Mouse (Mus musculus) E14TG2a.4 (cell line): ENCODE measurements around the gene Dexi.

ENCODE experiments used
- H3K27me3 ChIP-seq: 2 replicates; pipeline ENCODE4 v1.6.1; 2014; ENCODE audit warnings: low read length, control low read depth; ENCODE audit not compliant: insufficient read depth
- H3K36me3 ChIP-seq: 2 replicates; pipeline ENCODE4 v1.6.1; 2014; ENCODE audit warnings: low read length, control low read depth; ENCODE audit not compliant: insufficient read depth
- H3K4me1 ChIP-seq: replicated peaks from 2 replicates; pipeline ENCODE4 v1.6.1; 2014; ENCODE audit warnings: low read depth, low read length, control low read depth
- H3K4me3 ChIP-seq: replicated peaks from 2 replicates; pipeline ENCODE4 v1.5.1; 2014; ENCODE audit warnings: mild to moderate bottlenecking, low read length
- H3K9me3 ChIP-seq: 2 replicates; pipeline ENCODE4 v1.6.1; 2014; ENCODE audit warnings: low read length, control low read depth
- CTCF ChIP-seq: conservative IDR thresholded peaks from 2 replicates; pipeline ENCODE4 v1.5.1; 2014; ENCODE audit warnings: low read length
- NANOG ChIP-seq: IDR thresholded peaks from 2 replicates; pipeline ENCODE4 v1.6.1; 2014; ENCODE audit warnings: borderline replicate concordance, low read length, mixed read lengths
- POU5F1 ChIP-seq: IDR thresholded peaks from 2 replicates; pipeline ENCODE4 v1.6.1; 2014; ENCODE audit warnings: low read length, borderline replicate concordance

Gene Dexi

GRCm38 (mm10) chr16:10515953-10516572 lies 26.8 kb downstream of the Dexi start:
- Histone ChIP-seq H3K36me3 (no peaks in the 10 kb centered on the region), H3K9me3 (peaks cover 5% of the 10 kb centered on the region), H3K4me3 (no peak overlapping the region), H3K4me1 (peaks cover 13% of the 10 kb centered on the region), H3K27me3 (peaks cover 13% of the 10 kb centered on the region)
- TF ChIP-seq NANOG (no peak), CTCF (no peak), POU5F1 (no peak)

DNA sequence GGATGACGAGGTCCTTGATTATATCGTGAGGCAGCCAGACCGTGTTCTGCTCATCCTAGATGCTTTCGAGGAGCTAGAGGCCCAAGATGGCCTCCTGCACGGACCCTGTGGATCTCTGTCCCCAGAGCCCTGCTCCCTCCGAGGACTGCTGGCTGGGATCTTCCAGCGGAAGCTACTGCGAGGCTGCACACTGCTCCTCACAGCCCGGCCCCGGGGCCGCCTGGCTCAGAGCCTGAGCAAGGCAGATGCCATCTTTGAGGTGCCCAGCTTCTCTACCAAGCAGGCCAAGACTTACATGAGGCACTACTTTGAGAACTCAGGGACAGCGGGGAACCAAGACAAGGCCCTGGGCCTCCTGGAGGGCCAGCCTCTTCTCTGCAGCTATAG lies 31.7 kb downstream of the Dexi start:
- Histone ChIP-seq H3K36me3 (no peaks in the 10 kb centered on the region), H3K4me1 (peaks cover 3% of the 10 kb centered on the region; the same call in 1 of the 2 replicates), H3K9me3 (peaks cover 19% of the 10 kb centered on the region), H3K27me3 (peaks cover 33% of the 10 kb centered on the region), H3K4me3 (no peak overlapping the region)
- TF ChIP-seq POU5F1 (no peak), NANOG (no peak), CTCF (no peak)

- Histone ChIP-seq H3K9me3 (peaks cover 19% of the 10 kb centered on the region), H3K36me3 (no peaks in the 10 kb centered on the region), H3K4me1 (no peaks in the 10 kb centered on the region), H3K4me3 (no peak overlapping the region), H3K27me3 (peaks cover 38% of the 10 kb centered on the region)
- TF ChIP-seq CTCF (no peak), NANOG (no peak), POU5F1 (no peak)
These were observed 32.2 kb downstream of the Dexi start for GRCm38 (mm10) chr16:10510477-10511133.

DNA sequence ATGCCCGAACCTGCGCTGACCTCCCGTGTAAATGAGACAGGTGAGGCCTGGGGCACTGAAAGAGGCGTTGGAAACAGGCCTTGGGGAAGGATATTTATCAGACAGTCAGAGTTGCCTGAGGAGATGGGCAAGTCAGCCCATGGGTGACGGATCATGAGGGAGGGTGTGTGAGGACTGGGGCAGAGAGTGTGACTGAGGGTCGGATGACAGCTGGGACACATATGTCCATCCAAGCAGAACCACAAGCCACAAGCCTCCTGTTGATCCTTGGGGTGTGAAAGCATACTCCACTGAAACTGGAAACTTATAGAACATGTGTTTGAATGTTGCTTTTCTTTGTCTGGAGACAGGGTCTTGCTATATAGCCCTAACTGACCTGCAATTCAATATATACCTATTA lies 34.2 kb downstream of the Dexi start:
- TF ChIP-seq POU5F1 (no peak), CTCF (no peak), NANOG (no peak)
- Histone ChIP-seq H3K36me3 (no peaks in the 10 kb centered on the region), H3K4me3 (no peak overlapping the region), H3K9me3 (peaks cover 19% of the 10 kb centered on the region), H3K4me1 (no peaks in the 10 kb centered on the region), H3K27me3 (peaks cover 48% of the 10 kb centered on the region)

- H3K4me3 ChIP-seq: no peak overlapping the region
- TF ChIP-seq CTCF: no peak
- TF ChIP-seq NANOG: no peak
- TF ChIP-seq POU5F1: no peak
These were observed 35.4 kb downstream of the Dexi start for GRCm38 (mm10) chr16:10507445-10507844.

DNA sequence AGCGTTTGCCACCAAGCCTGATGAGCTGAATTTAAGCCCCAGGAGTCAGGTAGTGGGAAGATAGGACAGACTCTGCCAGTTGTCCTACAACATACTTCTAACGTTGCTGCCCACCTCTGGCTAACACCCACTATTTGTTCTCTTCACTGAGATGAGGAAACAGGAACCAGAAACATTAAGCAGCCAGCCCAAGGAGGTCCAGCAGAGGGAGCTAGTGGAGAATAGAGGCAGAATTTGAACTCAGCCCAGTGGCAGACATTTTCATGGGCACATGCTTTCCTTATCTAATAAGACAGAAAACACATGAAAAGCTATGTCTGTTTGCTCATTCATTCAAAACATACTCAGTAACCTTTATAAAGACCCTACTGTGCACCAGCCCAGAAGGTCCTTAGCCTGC lies 39.8 kb downstream of the Dexi start:
- Histone ChIP-seq H3K36me3 (no peaks in the 10 kb centered on the region), H3K9me3 (no peaks in the 10 kb centered on the region), H3K4me1 (no peaks in the 10 kb centered on the region), H3K27me3 (peaks cover 71% of the 10 kb centered on the region), H3K4me3 (no peak overlapping the region)
- no peak for TF ChIP-seq NANOG
- TF ChIP-seq CTCF: no peak
- TF ChIP-seq POU5F1: no peak

More at GRCm38 (mm10) chr16:10507445-10507844, 35.4 kb downstream of the Dexi start:
- no peaks in the 10 kb centered on the region for H3K36me3 ChIP-seq
- peaks cover 56% of the 10 kb centered on the region for H3K27me3 ChIP-seq
- H3K4me1 ChIP-seq: no peaks in the 10 kb centered on the region
- H3K9me3 ChIP-seq: peaks cover 19% of the 10 kb centered on the region

DNA sequence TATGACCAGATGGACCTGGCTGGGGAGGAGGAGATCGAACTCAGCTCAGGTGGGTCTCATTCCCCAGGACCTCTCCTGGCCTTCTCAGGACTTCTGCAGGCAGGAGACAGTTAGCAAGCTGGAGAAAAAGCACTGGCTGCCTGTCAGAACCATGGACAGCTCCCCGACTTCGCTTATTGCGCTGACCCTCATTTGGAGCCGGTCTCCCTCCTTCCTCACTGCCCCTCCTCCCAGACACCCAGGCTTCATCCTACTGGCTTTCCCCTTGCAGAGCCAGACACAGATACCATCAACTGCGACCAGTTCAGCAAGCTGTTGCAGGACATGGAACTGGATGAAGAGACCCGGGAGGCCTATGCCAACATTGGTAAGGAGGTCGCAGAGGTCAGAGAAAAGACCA lies 41.0 kb downstream of the Dexi start:
- H3K36me3 ChIP-seq: no peaks in the 10 kb centered on the region
- H3K4me1 ChIP-seq: no peaks in the 10 kb centered on the region
- peaks cover 70% of the 10 kb centered on the region for H3K27me3 ChIP-seq
- no peaks in the 10 kb centered on the region for H3K9me3 ChIP-seq
- no peak overlapping the region for H3K4me3 ChIP-seq
- TF ChIP-seq CTCF (no peak), NANOG (no peak), POU5F1 (no peak)

DNA sequence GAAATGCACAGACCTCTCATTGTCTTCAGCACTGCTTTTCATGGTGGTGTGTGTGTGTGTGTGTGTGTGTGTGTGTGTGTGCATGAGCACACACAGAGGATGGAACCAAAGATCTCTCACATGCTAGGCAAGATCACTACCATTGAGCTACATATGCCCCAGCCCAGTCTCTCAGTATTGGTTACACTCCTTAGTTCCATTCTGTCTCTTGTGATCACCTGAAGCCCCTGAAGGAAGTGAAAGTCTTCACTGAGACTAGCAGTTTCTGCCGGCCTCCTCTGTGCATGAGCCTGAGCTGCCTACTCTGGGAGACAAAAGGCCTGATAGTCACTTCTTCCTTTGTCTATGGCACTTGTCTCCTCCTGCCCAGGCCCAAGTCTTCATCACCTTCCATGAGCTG lies 43.7 kb downstream of the Dexi start:
- no peak overlapping the region for H3K4me3 ChIP-seq
- H3K4me1 ChIP-seq: no peaks in the 10 kb centered on the region
- H3K9me3 ChIP-seq: no peaks in the 10 kb centered on the region
- no peaks in the 10 kb centered on the region for H3K36me3 ChIP-seq
- TF ChIP-seq POU5F1 (no peak), NANOG (no peak), CTCF (no peak)
- H3K27me3 ChIP-seq: peaks cover 68% of the 10 kb centered on the region

- no peaks in the 10 kb centered on the region for H3K36me3 ChIP-seq
- H3K27me3 ChIP-seq: peaks cover 68% of the 10 kb centered on the region
- H3K4me3 ChIP-seq: no peak overlapping the region
- H3K9me3 ChIP-seq: no peaks in the 10 kb centered on the region
- H3K4me1 ChIP-seq: no peaks in the 10 kb centered on the region
- no peak for TF ChIP-seq NANOG
These were observed 44.7 kb downstream of the Dexi start for GRCm38 (mm10) chr16:10498096-10498602.
